Mouse (Mus musculus) embryo, embryonic 10 days (tissue): ENCODE measurements at regions not wholly inside any gene's neighbourhood (a gene's known extent, or its start where the extent isn't known, plus 50 kb on each side); places are given as distances from the start of the nearest gene placed in this dataset.
"Not testable (repeated sequence)": the region's sequence is repeated elsewhere in the genome, so short reads cannot be mapped to it uniquely, and the experiment has no call there.

ENCODE experiments used
- DNase-seq: peaks from one replicate; pipeline ENCODE4 v3.0.0-alpha.2; 2015; ENCODE audit warnings: low spot score

GRCm38 (mm10) chr3:7306800-7307199 is 686.6 kb upstream of the 1700008P02Rik start:
- DNase-seq, result no peak

DNA sequence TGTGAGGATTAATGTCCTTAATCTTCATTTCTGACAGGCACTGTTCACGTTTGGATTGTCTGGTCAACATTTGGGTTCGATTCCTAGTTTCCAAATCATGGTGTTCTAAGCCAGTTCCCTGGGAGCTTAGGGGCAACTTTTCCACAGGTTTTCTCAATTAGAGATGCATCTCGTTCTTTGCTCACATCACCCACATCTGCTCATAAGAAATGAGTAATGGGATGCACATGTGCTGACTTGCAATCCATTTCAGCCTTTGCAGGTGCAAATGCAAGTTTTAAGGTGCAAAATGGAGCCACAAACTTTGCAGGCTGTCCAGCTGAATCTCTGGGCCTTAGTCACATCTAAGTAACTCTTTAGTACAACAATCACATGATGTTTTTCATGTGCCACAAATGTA is 678.3 kb upstream of the 1700008P02Rik start:
- DNase-seq, result peak; percentile 4

GRCm38 (mm10) chr3:7291026-7291425 is 670.8 kb upstream of the 1700008P02Rik start:
- DNase-seq, result no peak

DNA sequence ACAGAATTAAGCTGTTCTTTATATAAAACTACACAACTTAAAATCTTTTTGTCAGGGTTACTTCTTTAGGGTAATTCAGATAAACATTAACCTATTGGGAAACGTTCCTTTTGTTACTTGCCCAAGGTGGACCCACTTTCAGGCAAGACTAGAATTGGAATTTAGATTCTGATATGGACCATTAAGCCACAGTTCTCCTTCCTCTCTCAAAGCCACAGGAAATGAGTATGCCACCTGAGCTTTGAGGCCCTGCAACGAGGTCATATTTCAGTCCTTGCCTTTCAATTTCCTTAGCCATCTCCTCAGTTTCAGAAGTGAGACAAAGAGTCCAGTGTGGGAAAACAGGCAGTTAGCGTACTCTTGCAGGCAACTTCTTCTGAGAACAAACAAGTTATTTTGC is 637.3 kb upstream of the 1700008P02Rik start:
- DNase-seq, result peak; percentile 26

DNA sequence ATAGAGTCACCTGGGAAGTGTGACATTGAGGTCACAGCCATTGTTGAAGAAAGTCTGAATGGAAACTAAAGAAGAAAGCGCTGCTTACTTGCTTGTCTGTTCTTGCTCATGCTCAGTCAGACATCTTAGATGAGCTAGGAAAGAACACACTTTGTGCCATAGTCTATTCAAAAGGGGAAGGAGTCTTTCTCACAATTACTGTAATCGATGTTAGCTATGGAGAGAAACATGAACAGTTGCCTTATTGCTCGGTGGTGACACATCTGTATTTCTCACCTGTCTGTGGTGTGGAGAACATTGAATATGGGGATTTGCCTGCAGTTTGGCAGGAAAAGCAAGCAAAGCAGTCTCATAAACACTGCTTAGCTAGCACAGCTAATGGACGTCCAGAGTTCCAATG is 628.1 kb upstream of the 1700008P02Rik start:
- DNase-seq, result no peak

DNA sequence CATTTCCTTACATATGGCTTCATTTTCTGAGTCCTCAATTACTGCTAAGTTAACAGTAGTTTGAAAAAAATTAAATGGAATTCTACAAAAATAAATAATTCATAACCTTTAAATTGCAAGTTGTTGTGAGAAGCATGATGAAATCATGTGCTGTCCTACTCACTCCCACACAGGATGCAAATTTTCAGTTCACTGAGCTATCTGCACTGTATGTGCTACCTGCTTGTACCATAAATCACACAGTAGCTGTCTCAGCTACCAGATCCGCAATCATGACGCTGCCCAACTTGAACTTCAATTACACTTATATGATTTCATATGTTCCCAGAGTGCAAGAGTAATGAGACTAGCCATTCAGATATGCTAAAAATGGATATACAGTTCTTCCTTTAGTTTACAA is 609.5 kb upstream of the 1700008P02Rik start:
- DNase-seq, result no peak

DNA sequence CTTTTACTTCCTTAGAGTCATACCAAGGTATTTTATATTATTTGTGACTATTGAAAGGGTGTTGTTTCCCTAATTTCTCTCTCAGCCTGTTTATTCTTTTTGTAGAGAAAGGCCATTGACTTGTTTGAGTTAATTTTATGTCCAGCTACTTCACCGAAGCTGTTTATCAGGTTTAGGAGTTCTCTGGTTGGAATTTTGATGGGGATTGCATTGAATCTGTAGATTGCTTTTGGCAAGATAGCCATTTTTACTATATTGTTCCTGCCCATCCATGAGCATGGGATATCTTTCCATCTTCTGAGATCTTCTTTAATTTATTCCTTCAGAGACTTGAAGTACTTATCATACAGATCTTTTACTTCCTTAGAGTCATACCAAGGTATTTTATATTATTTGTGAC is 568.3 kb upstream of the 1700008P02Rik start:
- not testable (repeated sequence) for DNase-seq

GRCm38 (mm10) chr3:7166596-7166995 is 546.4 kb upstream of the 1700008P02Rik start:
- DNase-seq, result no peak

DNA sequence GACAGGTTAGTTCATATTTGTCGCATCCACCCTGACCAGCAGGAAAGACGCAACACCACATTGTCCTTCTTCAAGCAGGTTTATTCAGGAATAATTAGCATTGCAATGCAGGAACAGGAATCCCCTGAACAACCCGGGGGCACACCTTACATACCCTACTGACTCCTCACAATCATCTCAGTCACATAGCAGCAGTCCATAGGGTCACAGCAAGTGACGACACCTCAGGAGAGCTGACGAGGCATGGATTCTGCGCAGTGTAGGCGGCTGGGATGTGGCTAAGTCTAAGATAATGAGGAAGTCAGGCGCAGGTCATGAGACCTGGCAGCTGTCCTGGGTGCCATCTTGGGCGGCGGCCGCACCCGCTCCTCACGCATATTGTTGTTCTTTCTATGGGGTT is 518.8 kb upstream of the 1700008P02Rik start:
- DNase-seq, result no peak

GRCm38 (mm10) chr3:7134714-7135113 is 514.5 kb upstream of the 1700008P02Rik start:
- DNase-seq, result no peak
